Mouse (Mus musculus): ENCODE results near the gene Spata2.
A peak's percentile ranks its signal among the peaks of the same experiment; 100 is the strongest.

Spata2 gene

DNA sequence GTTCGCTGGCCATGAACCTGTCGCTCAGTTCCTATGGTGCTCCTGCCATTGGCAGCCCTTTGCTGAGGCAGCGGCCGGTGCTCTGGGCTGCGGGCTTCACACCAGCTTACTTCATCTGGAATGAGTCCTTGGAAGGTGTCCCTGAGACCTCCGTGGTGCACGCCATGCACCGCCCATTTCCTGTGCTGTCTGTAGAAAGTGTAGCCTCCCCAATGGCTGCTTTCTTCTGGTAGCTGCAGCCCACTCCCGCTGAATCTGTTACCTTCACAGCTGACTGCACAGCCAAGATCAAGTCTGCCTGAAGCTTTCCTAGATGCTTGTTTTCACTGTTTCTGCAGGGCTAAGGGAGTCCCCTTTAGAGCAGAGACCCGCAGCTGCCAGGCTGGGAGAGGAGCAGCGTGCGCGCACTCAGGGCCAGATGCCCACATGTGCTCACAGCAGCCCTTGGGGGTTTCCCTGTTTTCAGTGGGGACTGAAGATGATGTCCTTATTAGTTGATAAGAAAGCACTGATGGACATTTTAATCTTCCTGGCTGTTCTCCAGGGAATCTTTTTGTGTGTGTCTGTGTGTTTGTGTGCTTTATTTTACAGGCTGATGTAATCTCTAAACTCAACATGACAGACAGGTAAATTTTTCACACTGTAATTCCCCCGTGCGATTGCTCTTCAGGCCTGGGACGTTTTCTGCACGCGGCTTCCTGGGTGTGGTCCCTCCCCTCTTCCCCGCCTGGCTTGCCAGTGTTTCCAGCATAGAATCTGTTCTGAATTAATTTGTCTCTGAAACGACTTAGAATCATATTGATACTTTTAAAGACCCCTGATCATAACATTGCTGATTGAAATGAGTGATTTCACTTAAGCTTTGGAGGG, 46.5 kb downstream of the Spata2 start:
- DNase-seq = no peak

DNA sequence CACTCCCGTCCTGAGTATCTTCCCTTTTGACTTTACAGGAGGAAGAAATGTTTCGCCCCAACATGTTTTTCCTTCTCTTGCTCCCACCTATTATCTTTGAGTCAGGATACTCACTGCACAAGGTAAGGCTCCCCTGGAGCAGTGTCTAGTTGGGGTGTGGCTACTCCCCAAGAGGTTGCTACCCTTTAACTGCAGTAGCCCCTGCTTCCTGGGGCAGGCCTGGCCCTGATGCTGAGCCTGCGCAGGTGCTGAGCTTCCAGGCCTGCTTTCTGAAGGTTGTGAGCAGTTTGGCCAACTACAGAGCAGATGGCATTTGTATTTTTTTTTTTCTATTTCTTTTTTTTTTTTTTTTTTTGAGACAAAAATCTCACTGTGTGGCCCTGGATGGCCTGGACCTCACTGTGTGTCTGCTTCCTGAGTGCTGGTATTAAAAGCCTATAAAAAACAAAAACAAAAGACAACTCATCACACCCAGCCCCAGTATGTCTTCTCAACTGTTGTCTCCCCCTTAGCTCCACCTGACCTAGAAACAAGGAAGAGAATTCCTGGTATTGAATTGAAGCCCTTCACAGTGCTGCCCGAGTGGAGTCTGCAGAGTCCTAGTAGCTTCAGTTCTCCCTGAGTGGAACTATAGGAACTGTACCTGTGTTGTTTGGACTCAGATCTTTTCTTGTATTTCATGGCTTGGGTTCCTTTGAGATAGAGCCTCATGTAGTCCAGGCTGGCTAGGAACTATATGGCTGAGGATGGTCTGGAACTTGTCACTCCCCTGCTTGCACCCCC, 49.1 kb downstream of the Spata2 start:
- DNase-seq = no peak

DNA sequence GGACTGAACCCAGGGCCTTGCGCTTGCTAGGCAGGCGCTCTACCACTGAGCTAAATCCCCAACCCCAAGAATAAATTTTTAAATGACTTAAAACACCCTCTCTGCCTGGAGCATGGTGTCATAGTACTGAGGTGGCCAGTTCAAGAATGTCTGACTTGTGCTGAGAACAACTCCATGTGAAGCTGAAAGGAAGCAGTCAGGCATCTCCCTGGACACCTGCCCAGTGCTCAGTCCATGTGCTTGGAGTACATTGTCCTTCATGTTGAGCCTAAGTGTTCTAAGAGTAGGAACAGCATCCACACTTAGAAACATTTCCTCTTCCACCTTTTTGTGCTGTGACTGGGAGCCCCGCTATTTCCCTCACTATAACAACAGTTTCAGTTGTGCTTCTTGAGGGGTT, 53.3 kb downstream of the Spata2 start:
- DNase-seq = no peak

GRCm38 (mm10) chr2:167436371-167436770, 56.3 kb downstream of the Spata2 start:
- DNase-seq = no peak

GRCm38 (mm10) chr2:167435631-167436030, 57.1 kb downstream of the Spata2 start:
- no peak for DNase-seq

DNA sequence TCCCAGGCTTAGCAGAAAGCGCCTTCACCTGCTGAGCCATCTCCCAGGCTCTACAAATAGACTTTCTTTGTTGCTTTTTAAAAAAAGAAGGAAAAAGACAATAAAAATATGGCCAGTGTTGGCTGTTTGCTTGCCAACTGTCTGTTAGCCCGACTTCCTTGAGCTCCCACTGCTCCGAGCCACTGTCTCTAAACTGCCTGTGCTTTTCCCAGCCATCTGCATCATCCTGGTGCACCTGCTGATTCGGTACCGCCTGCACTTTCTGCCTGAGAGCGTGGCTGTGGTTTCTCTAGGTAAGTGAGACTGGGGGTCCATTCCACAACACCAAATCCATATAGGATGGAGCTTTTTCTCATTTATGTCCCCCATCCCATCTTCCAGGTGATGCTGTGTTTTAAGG, 58.1 kb downstream of the Spata2 start:
- no peak for DNase-seq

DNA sequence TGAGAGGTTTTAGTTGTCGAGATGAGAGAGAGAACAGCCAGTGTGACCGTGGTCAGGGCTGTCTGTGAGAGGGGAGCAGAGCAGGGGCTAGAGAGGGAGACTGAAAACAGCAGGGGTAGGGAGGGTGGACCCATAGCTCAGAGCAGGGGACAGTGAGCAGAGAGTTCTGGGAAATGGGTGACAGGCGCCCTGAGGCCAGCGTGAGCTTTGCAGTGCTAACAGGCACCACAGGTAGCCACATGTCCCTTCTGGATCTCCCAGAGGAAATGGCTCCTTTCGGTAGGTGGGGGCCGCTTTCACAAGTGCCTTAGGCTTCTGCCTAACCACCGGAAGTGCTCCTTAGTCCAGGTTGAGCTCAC, 61.3 kb downstream of the Spata2 start:
- peak; percentile 81 for DNase-seq

Measured in heart, adult 11 months (tissue).